Mouse (Mus musculus) liver, embryonic 15.5 days (tissue): ENCODE results near the gene Psmd2. TPM values are rescaled to one million over a fixed set of nuclear protein-coding genes. Genes with fewer than 3 reads are reported as not detected.

ENCODE experiments used
- microRNA counts: library from miRNA; unstranded; fragments of <30 nt; microRNA quantifications from one replicate; lab custom pipeline; 2016
- microRNA-seq: library from miRNA; unstranded; fragments of <30 nt; microRNA quantifications from one replicate; pipeline ENCODE4, GENCODE M21; 2016
- polyA plus RNA-seq: library from polyadenylated mRNA; unstranded; fragments of >200 nt; fragmentation: Nextera tagmentation; extraction: Ambion mirVana; gene quantifications from 2 replicates; pipeline ENCODE4 v1.2.1, GENCODE M21; 2015

Psmd2 gene
- polyA plus RNA-seq, 1 experiment from 2014 or later: 164 TPM

MicroRNAs within 50 kb of the gene (microRNA counts, 519-probe panel; counts per million panel counts)
- microRNA mmu-miR-1224 (lab: Ali Mortazavi, UCI): 3,164 counts per million, percentile 63 among the panel's probes with 10 or more counts

Small RNAs within 50 kb of the gene (microRNA-seq; reads per million reads assigned to microRNA genes)
- gene Mir1224: not detected

Other genes starting within 250 kb of the Psmd2 start
- 17.2 and 18.5 TPM in 2 replicates for gene Abcc5, start 225.3 kb upstream of the Psmd2 start, polyA plus RNA-seq
- gene Eif2b5, start 152.8 kb upstream of the Psmd2 start, polyA plus RNA-seq: 44.1 and 48.7 TPM in 2 replicates
- gene Dvl3, start 134.7 kb upstream of the Psmd2 start, polyA plus RNA-seq: 3.8 and 4.8 TPM in 2 replicates
- gene Ap2m1, start 116.2 kb upstream of the Psmd2 start, polyA plus RNA-seq: 386 and 395 TPM in 2 replicates
- gene Abcf3, start 103.1 kb upstream of the Psmd2 start, polyA plus RNA-seq: 24.6 and 28.4 TPM in 2 replicates
- 0.21 and 0.33 TPM in 2 replicates for gene Vwa5b2, start 62.2 kb upstream of the Psmd2 start, polyA plus RNA-seq
- 16.0 and 16.2 TPM in 2 replicates for gene Eef1akmt4, start 40.1 kb upstream of the Psmd2 start, polyA plus RNA-seq
- gene Gm49333, start 40.0 kb upstream of the Psmd2 start, polyA plus RNA-seq: 0.08 TPM in 1 of 2 replicates, not detected in the other
- gene Alg3, start 39.9 kb upstream of the Psmd2 start, polyA plus RNA-seq: 20.7 and 22.9 TPM in 2 replicates
- 0.10 and 0.12 TPM in 2 replicates for gene Camk2n2, start 30.4 kb upstream of the Psmd2 start, polyA plus RNA-seq
- 0.10 TPM in 1 of 2 replicates, not detected in the other for gene Ece2, start 21.8 kb upstream of the Psmd2 start, polyA plus RNA-seq
- gene Eif4g1, start 16.7 kb downstream of the Psmd2 start, polyA plus RNA-seq: 86.2 and 98.5 TPM in 2 replicates
- 1.3 and 1.8 TPM in 2 replicates for gene Fam131a, start 41.6 kb downstream of the Psmd2 start, polyA plus RNA-seq
- gene Polr2h, start 66.0 kb downstream of the Psmd2 start, polyA plus RNA-seq: 36.4 and 39.3 TPM in 2 replicates
- 9.5 and 13.7 TPM in 2 replicates for gene Clcn2, start 66.1 kb downstream of the Psmd2 start, polyA plus RNA-seq
- gene Chrd, start 81.5 kb downstream of the Psmd2 start, polyA plus RNA-seq: 0.37 and 0.47 TPM in 2 replicates
- 5.0 and 5.6 TPM in 2 replicates for gene Thpo, start 82.9 kb downstream of the Psmd2 start, polyA plus RNA-seq